Mouse (Mus musculus): ENCODE data around the gene Spaca5.

The Spaca5 gene

GRCm38 (mm10) chrX:21068106-21068505 is at the start of gene Spaca5:
TSS of gene Spaca5 (plus strand) at chrX:21068406.
- ATAC-seq (ENCODE audit: low TSS enrichment) = no peak

DNA sequence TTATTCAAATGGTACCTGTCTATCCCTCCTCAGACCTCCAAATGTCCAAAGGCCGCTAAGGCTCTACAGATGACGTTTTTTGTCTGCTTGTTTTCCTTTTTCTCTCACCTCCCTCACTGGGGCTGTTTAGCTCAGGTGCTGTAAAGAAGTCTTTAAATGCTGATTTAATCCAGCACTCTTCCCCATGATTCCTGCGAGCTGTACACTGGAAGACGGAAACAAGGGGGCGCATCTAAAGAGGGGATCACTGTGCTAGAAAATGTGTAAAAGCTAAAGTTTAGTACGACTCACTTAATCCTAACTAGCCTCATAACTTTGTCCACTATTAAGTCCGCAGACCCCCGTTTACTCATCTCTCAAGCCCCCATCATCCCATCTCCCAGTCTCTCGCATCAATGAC is 6.7 kb upstream of the Spaca5 start:
- ATAC-seq (ENCODE audit: low TSS enrichment) = peak; percentile 50; the same call in 1 of the 2 replicates

DNA sequence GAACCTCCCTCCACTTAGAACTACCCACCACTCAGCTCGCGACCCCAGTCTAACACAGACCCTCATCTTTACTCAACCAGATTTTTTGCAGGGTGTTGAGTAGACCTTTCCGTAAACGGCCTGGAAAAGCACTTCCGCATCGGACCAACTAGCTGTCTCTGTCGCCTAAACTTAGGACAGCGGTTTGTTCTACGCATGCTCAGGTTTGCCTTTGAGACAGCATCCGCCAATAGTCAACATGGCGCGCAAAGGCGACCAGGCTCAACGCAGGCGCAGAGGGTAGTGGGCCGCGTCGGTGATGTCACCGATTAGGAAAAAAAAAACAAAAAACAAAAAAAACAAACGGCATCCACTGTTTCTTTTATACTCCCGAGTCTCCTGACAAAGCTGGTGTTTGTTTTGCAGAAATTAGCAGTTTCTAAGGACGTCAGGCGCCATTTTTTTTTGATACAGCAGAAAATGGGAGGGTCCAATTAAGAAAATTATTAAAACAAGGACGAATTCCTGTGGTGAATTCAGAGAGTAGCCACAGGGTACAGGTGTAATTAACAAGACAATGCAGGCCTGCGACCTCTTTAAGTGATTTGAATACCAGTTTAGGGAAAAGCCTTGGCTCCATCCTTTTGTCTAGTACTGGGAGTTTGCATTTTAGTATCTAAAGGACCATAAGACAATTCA is 6.2 kb upstream of the Spaca5 start, which contains the start of gene Zfp182:
Zfp182 (minus strand) TSS at position 451 of the 678 bp plus-strand sequence.
- peak; percentile 100 for ATAC-seq (ENCODE audit: low TSS enrichment)

GRCm38 (mm10) chrX:21062544-21062890 is 5.7 kb upstream of the Spaca5 start:
- ATAC-seq (ENCODE audit: low TSS enrichment) = no peak

DNA sequence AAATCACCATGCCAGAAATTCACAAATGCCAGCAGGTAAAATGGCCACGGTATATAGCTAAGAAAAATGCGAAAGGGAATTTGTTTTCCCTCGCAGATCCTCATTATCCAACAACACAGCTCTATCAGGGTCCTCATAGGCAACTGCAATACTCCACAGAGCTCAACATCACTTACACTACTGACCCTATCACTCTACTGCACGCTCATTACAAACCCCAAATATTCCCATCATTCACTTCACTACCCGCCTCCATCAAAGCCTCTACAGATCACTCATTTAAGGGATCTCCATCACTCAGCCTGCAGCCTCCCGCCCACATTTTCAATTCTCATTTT is 20.4 kb downstream of the Spaca5 start:
- peak; percentile 40 for ATAC-seq (ENCODE audit: low TSS enrichment)

DNA sequence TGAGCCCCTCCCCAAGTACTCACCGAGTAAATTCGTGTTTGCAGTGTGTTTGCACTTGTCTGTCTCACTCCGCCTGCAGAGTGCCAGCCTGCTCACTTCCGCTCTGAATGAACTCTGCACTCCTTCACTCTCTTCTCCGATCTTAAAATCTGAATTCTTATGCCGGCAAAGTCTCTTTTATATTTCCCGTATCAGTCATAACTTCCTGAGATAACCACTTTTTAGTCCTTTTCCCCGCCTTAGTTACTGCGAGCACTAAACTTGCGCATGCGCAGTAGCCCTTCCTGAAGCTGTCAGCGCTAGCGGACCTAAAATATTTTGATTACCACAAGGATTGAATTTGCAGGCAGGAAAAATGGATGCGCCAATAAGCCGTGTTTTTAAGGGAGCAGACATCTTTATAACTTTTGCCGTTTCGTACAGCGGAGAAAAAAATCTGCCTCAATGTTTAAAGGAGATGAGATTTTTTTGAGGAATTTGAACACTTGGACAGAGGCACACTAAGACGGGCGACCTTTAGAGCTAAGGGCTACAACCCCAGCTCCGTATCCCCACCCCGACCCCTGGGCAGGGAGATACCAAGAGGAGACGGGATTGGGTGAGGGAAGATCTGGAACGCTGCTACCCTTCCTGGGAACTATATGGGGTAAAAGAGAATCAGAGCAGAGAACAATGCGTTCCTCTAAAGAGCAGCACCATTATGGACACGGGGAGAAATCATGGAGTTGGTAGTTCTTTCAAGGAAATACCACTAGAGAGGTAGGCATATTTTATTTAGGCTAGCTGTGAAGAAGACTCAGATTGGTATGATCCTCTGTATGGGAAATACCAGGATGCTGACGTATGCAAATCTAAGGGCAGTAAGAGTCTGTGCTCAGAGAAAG is 21.0 kb downstream of the Spaca5 start, which contains the start of gene Zfp300:
Zfp300 (minus strand) TSS at position 545 of the 884 bp plus-strand sequence.
- peak; percentile 97 for ATAC-seq (ENCODE audit: low TSS enrichment)

DNA sequence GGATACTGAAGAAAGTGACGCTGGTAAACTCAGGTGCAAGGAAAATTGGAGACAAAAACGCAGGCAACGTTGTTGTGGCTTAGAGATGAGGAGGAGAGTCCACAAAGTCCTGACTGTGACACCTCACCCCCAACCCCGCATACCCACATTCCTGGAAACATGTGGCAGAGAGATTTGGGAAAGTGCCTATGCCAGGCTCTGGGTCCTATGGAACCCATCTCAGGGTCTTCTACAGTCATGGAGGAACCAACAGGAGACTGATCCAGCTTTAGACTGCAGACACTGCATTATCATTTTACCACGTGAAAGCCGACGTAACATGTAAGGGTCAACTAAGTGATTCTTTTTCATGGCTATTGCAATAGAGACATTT is 21.6 kb downstream of the Spaca5 start:
- peak; percentile 16; the same call in 1 of the 2 replicates for ATAC-seq (ENCODE audit: low TSS enrichment)

DNA sequence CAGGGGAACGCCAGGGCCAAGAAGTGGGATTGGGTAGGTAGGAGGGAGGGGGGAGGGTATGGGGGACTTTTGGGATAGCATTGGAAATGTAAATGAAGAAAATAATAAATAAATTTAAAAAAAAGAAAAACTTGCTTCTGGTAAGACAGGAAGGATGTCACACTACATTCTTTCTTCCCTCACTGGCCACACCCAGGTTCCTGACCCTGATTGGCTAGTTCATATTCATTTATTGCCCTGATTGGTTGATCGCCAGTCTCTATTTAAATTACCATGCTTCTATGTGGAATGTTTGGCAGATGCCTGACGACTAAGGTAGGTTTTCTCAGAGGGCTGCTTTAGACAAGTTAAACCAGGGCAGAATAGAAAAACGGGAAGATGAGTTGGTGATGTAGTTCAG is 47.3 kb downstream of the Spaca5 start, which contains the start of gene Ssxa1:
Ssxa1 (plus strand) TSS at position 301 of the 400 bp plus-strand sequence.
- no peak for ATAC-seq (ENCODE audit: low TSS enrichment)

All from frontal cortex, adult (tissue).